Mouse (Mus musculus) adrenal gland, adult 18-20 months (tissue): ENCODE data around the gene Hs1bp3. TPM values are rescaled to one million over a fixed set of nuclear protein-coding genes. Genes with fewer than 3 reads are reported as not detected.
A peak's percentile ranks its signal among the peaks of the same experiment; 100 is the strongest.

Experiments used
- DNase-seq, 2 experiments: peaks; one replicate each; pipeline ENCODE4 v3.0.0; 2021 to 2022; ENCODE audit warnings: low spot score in 2 of 2
- total RNA-seq, 2 experiments: library from RNA; stranded (reverse); gene quantifications; 1 replicate in 1 of 2; 2 replicates in 1 of 2; pipeline ENCODE4 v1.2.3; 2021

The Hs1bp3 gene
- total RNA-seq, 2 experiments from 2014 or later = 12.4 to 16.5 TPM

- DNase-seq = no peak
These were observed 21.0 kb downstream of the Hs1bp3 start for GRCm38 (mm10) chr12:8334261-8334660.

GRCm38 (mm10) chr12:8335503-8335902 lies 22.3 kb downstream of the Hs1bp3 start:
- DNase-seq = no peak

GRCm38 (mm10) chr12:8336601-8337285 lies 23.5 kb downstream of the Hs1bp3 start:
- DNase-seq = no peak

- no peak for DNase-seq
These were observed 24.2 kb downstream of the Hs1bp3 start for GRCm38 (mm10) chr12:8337286-8338060.

- DNase-seq = no peak
These were observed 25.3 kb downstream of the Hs1bp3 start for GRCm38 (mm10) chr12:8338491-8338890.

GRCm38 (mm10) chr12:8338918-8339317 lies 25.7 kb downstream of the Hs1bp3 start:
- DNase-seq = no peak

- no peak for DNase-seq
These were observed 26.5 kb downstream of the Hs1bp3 start for GRCm38 (mm10) chr12:8339591-8340319.

- DNase-seq = no peak
These were observed 27.8 kb downstream of the Hs1bp3 start for GRCm38 (mm10) chr12:8341008-8341407.

GRCm38 (mm10) chr12:8343381-8343780 lies 30.1 kb downstream of the Hs1bp3 start:
- no peak for DNase-seq

GRCm38 (mm10) chr12:8344897-8345296 lies 31.7 kb downstream of the Hs1bp3 start:
- DNase-seq = peak in 1 of 2 experiments; percentile 50

GRCm38 (mm10) chr12:8345539-8345938 lies 32.3 kb downstream of the Hs1bp3 start:
- DNase-seq = no peak

GRCm38 (mm10) chr12:8347746-8348462 lies 34.7 kb downstream of the Hs1bp3 start:
- no peak for DNase-seq

- DNase-seq = no peak
These were observed 35.7 kb downstream of the Hs1bp3 start for GRCm38 (mm10) chr12:8348733-8349513.

GRCm38 (mm10) chr12:8351025-8351903 lies 38.0 kb downstream of the Hs1bp3 start:
- peak in 1 of 2 experiments; percentile 61 for DNase-seq

- no peak for DNase-seq
These were observed 39.8 kb downstream of the Hs1bp3 start for GRCm38 (mm10) chr12:8353071-8353470.

- no peak for DNase-seq
These were observed 41.0 kb downstream of the Hs1bp3 start for GRCm38 (mm10) chr12:8354187-8354586.

- no peak for DNase-seq
These were observed 41.8 kb downstream of the Hs1bp3 start for GRCm38 (mm10) chr12:8355011-8355410.

- DNase-seq = peak in 1 of 2 experiments; percentile 39
These were observed 44.2 kb downstream of the Hs1bp3 start for GRCm38 (mm10) chr12:8357449-8357848.

- peak in 1 of 2 experiments; percentile 57 for DNase-seq
These were observed 45.2 kb downstream of the Hs1bp3 start for GRCm38 (mm10) chr12:8358344-8358966.
